Mouse (Mus musculus) CH12F3 (cell line): ENCODE data around the gene Kif5c.

ENCODE experiments used
- in situ Hi-C: fragments of 300-500 bp; cut with MboI; formaldehyde crosslinking; loops from 2 replicates; pipeline ENCODE4 v1.14.3; 2020; ENCODE audit warnings: low sequenced_read_pairs

Kif5c gene

DNA sequence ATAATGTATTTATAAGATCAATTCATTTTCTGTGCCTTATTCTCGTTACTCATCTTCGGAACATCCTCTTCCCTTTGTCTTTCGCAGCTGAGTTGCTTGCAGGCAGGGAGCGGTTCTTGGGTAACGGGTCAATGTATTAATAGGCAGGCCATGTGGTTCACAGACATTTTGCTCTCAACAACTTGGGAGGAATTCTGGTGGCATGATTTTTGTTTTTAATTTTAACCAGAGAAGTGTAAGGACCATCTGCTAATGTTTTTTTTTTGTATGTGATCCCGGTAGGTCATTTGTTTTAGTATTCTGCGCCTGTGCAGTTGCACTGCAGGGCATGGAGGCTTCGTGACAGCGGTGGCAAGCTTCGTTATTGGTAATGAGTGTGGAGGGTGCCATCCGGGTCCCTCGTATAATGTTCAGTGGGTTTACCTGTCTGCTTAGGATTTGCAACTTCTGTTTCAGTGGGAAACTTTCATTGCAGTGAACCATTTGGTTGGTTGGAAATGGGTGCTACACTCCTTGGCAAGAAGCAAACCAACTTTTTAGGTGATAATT lies 41.4 kb downstream of the Kif5c start:
- in situ Hi-C loops, result no loop called here

DNA sequence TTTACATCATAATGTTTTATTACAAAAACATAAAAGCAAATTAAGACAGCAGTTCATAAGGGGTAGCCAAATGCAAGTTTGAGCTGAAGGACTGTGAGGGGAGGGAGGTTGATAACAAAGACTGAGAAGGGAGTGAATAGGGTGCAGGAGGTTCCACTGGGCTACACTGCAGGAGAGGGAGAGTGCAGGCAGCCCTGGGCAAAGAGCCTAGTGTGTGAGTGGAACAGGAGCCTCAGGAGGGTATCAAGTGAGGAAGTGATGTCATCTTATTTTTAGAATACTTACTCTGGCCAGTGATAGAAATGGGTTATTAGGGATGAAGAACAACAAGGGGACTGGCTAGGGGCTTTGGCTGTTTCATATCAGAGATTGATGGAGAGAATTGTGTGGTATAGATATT lies 42.2 kb downstream of the Kif5c start:
- in situ Hi-C loops, result no loop called here

DNA sequence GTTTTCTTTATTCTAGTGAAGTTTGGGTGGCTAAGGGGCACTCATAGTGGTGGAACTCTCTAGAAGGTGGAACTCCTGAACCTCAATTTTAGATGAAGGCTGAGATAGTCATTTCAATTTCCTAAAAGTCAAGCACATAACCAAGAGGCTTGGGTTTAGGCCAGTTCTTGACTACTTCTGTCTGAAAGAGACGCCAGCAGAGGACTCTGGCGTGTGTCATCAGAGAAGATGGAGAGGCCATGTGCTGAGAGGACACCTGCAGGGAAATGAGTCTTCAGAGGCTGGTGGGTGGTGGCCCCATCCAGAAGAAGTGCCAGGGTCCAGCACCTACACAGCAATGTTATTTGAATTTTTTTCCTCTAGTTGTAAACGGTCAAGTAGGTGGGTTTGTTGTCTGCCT lies 42.8 kb downstream of the Kif5c start:
- in situ Hi-C loops, result no loop called here

DNA sequence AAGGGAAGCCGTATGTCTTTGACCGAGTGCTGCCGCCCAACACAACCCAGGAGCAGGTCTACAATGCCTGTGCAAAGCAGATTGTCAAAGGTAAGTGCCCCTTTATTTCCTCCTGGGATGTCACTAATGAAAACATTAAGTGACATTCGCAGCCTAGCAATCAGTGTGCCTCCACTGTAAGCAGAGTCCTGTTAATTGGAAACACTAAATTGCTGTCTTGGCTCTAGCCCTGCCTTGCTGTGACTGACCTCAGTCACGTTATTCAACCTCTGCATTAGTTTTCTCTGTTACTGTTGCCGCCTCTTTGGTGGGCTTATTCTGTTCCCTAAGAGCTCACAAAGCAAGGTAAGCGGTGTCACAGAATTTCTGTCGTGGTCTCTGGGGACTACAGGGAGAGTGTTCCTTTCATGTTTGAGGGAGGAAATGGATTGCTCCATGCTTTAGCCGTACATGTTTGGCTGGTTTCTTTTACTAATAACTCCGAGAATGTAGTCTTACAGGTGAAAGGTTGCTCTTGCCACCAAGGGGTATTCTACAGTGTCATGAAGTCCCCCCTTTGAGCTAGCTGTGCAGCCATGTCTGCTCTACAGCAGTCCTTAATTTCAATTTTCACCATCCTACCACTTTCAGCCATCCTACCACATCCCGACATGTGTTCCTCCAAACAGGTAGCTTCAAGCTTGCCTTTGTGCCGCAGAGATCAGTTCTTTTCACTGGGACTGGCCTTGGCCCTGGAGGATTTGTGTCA lies 52.8 kb downstream of the Kif5c start:
- in situ Hi-C loops, result no loop called here

DNA sequence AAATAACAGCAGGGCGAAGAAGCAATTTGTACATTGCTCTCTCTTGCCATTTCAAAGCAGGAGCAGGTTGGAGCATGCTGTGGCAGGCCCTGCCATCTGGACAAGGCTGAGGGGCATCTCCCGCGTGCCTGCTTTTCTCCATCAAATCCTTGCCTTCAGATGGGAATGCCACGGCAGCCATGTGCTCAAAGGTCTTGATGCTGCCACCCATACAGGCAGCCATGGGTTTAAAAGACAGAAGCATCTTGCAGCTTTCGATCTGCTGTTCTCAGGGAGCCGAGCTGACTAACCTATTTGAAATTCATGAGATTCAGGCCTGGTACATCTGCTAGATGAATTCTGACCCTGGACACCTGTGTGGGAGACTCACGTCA lies 53.4 kb downstream of the Kif5c start:
- in situ Hi-C loops, result no loop called here

DNA sequence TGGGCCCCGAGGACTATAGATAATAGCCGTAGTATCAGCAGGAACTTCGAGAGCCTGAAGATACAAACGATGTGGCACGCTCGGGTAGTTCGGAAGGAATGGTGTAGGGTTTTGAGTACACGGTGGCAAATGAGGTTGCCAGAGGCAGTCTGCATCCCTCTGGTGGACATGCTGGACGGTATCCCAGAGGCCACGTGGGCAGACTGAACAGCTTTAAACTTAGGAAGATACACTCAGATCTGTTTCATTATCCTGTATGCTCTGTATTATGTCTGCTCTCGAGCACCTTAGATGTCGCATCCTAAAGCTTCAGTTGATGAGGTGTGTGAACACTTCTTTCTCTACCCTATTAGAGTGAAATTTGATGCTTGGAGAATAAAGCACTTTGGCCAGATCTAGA lies 56.9 kb downstream of the Kif5c start:
- in situ Hi-C loops, result no loop called here

DNA sequence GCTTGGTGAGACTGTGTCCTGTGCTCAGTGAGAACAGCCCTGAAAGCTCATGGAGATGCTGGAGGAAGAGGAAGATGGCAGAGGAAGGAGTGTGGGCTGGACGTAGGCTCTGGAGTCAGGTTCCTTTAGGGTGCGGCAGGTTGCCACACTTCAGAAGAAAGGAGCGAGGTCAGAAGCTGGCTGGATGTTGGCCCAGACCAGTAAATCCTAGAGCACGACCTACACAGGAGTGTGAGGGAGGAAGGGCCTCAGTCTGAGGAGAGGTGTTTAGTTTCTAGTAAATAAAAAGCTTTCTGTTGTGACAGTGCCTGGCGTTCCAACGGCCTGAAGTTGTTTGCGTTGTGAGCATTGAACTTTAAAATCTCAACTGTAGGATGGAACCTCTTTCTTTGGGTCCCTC lies 59.3 kb downstream of the Kif5c start:
- in situ Hi-C loops, result no loop called here

DNA sequence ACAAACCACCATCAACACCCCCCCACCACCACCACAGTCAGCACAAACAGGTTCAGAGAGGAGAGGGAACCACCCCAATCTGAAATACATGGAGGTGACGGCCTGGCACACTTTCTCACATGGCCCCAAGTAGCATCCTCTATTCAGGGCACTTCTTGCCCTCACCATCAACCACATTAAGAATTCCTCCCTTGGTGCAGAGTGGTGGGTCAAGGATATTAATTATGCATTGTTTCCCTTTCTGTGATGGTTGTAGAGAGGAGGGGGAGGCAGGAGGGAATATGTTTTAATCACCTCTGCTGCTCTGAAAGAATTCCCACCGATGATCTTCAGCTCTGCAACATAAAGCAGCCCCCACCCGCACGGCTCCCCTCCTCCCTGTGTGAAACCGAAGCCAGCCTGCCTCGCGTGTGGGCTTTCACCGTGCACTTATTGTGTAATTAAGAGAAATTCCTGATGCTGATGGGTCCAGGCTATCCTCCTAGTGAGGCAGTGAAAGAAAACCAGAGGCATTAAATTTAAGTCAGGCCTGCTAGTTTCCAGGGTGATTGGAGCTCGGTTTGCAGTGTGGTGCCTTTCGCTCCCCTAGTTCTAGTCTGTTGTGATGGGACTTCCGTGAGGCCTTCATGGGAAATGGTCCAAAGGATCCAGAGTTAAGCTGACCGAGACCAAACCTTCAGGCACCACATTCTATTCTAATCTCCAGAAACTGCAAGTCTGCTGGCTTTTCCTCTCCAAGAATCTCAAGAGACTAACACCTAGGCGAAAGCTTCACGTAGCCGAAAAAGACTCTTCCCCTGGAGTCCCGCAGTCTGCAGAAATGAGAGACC lies 60.3 kb downstream of the Kif5c start:
- in situ Hi-C loops, result no loop called here

DNA sequence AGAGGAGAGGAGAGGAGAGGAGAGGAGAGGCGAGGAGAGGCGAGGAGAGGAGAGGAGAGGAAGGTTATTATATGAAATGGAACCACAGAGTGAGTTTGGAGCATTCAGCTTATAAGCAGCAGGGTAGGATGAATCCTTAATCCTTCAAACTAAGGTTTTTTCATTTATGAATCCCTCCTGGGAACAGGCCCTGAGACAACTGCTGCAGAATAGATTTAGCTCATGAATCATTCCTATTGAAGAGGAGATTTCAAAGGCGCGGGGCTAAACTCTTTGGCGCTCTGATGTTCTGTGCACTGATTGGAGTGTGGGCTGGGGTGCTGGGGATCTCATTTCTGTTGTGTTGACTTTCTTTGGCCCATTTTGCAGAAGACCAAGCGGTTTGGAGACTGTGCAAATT lies 63.7 kb downstream of the Kif5c start:
- in situ Hi-C loops, result no loop called here

DNA sequence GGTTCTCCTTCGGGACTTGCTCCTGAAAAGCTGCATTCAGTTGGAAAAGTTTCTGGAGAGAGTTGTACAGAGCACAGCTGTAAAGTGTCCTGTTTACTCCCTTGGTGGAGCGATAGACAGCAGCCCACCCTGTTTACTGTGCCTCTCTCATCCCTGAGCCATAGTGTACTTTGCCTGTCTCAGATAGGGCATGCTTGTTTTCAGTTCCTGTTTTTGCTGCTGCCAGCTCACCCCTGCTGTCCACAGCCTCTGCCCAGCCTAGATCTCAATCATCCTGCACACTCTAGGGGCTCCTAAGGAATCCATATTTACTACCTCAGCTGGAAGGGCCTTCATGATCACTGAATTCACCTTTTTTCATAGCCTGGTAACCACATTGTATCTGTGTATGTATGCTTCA lies 65.7 kb downstream of the Kif5c start:
- in situ Hi-C loops, result no loop called here

DNA sequence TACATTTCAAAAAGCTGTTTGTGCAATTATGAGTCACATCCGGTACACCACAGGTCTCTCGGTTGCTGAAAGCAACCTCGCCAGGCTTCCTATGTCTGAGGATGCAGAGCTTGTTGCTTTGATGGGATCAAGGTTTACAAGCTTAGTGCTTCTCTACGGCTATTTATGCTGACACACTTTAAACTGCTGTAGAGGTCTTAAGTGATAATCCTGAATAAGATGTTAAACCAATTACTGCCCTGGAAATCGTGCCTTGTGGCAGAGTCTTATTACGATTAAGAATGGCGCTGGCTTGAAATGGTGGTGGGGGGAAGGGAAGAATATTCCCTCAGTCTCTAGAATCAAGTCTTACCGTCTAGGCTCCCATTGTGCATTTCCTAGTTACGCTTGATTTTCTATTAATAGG lies 71.3 kb downstream of the Kif5c start:
- in situ Hi-C loops, result no loop called here

DNA sequence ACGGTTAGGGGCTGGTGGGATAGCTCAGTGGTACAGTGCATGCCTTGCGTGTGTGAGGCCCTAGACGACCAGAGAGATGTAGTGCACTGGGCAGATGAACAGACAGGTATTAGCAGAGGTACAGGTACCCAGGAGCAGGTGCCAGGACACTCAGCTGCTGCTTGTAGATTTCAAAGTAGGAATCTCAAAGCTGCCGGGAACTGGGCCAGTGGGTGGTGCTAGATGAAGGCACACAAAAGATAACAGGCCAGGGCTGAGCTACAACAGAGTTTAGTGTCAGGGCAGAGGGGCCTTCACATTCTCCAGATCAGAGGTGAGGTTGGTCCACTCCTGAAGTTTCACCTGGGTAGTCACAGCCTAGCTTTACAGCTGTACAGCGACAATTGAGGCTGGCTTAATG lies 72.3 kb downstream of the Kif5c start:
- in situ Hi-C loops, result no loop called here

DNA sequence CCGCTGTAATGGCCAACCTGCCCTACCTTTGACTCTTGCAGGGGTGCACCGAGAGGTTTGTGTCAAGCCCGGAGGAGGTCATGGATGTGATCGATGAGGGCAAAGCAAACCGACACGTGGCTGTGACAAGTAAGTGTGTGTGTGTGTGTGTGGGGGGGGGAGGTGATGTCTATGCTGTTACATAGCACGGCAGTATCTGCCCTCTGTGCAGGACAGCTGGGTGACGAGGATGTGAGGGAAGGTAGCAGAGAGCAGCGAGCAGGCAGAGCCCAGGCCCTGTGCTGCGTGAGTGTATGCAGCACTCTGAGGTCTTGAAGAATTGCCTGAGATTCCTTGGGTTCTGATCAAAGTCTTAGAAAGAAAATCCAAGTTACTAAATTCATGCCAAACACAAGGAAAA lies 75.6 kb downstream of the Kif5c start:
- in situ Hi-C loops, result no loop called here

DNA sequence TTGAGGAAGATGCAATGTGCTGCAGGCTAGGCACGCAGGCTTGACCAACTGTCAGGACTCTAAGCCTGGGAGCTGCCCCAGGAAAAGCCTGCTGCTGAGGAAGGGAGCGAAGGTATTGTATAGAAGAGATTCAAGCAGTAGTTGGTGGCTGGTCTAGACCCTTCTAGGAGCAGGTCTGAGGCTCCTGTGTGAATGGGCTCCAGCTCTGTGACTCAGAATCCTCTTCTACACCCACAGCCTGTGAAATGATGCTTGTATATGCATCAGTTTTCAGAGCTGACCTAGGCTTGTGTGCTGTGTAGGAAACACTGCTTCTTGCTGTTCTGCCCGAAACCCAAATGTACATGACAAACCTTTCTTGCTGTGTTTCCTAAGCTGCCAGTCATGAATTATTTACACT lies 76.4 kb downstream of the Kif5c start:
- in situ Hi-C loops, result no loop called here

DNA sequence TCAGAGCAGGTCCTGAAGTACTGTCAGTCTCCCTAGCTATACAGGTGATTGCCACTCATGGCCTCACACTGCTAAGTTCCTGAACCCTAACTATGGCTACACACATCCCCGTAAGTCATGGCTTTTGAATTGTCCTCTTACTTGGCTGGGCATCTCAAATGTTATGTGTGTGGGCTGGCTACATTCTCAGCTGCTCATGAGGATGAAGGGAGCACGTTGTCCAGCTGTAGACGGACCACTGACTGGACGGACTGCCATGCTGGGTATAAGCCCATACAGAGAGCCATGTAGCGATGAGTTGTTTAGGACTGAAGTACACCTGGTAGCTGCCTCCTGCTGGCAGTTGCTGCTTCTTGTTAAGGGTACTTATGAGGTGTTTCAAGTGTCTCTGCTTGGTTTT lies 79.8 kb downstream of the Kif5c start:
- in situ Hi-C loops, result no loop called here

DNA sequence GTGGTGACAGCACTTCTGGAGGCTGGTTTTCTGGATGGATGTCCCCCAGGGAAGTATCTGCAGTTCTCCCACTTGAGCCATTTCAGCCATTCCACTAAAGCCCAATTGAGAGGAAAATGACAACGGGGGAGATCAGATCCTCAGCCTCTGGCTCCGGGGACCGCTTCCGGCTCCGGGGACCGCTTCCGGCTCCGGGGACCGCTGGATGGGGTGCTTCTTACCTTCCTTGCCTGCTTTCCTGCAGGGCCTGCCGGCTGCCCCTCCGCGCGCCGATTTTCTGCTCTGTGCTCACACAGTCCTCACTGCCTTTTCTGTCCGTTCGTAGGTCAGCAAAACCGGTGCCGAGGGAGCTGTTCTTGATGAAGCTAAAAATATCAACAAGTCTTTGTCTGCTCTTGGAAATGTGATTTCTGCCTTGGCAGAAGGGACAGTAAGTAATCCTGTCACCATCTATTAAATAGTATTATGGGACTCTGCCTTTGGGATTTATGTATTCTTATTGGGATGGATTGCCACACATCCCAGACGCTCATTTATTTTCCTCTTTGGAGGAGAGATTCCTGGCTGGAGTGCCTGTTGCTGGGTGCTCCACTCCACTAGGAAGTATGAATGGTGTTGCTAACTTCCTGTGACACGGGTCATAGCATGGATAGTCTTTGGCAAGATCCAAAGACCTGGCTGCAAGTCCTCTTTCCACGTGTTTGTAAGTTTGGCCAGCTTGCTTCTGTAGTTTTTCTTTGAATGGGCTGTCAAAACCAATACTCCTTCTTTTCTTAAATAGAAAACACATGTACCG lies 81.3 kb downstream of the Kif5c start:
- in situ Hi-C loops, result no loop called here

DNA sequence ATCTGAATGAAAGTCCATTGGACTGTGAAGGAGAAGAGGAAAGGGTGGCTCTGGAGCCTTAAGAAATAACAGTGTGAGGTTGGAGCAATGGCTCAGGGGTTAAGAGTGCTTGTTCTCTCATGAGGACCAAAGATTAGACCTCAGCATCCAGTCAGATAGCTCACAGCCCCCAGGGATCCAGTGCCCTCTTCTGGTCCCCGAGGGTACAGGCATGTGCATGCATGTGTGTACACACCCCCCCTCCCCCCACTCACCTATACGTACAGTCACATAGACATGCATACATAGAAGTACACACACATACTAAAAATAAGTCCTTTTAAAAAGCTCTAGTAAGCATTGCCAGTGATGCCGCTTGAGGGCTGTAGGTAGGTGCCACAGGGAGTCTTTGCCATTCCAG lies 91.1 kb downstream of the Kif5c start:
- in situ Hi-C loops, result no loop called here

DNA sequence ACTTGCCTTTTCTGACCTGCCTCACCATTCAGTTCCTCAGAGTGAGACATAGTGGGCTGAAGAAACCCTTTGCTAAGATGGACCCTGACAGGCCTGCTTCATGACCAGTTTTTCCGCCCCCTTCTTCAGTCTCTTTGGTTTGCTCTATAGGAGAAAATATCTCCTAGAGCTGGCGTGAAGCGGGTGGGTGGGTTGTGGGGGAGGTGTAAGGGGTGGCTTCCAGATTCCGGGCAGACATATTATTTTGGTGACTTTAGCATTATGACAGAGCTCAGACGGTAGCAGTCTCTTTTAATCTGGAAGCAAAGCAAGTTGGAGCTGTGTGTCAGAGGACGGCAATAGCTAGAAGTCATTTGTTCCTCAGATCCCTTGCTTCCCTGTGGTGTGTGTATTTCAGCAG lies 92.6 kb downstream of the Kif5c start:
- in situ Hi-C loops, result no loop called here

DNA sequence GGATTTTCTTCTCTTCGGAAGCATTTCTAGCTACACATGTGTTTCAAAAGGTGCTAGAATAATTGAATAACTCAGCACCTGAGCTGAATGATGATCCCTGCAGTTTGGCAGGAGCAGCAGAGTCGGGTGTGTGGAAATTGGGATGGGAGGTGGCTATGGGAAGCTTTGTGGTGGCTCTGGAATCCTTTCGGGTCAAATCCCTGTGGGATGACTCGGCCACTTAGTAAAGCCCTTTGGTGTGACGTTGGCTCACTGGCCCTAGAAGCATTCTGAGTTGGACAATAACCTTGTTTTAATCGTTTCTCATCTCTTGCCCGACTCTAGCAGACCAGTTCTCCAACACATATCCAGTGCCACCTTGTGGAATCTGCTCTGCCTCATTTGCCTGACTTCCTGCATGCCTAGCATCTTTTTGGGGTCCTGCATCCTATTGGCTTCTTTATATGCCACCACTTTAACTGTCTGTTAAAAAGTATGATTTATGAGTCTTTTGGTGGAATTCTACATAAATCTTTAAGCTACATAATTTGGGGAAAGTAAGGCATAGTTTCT lies 93.3 kb downstream of the Kif5c start:
- in situ Hi-C loops, result no loop called here

DNA sequence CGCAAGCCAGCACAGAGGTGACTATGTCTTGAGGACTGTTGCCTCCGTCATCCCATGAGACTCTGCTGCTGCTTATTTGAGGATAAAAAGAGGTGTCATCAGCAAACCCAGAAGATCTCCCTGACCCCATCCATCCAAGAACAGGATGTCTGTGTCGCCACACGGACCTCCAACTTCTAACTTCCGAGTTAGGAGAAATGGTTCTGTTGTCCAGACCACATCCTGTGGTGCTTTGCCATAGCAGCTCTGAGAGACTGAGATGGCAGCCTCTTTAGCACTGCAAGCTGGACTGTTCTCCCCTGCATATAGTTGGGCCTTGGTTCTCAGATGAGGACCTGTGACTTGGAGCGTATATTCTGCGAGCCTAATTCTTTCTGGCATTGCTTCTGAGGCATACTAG lies 97.4 kb downstream of the Kif5c start:
- in situ Hi-C loops, result no loop called here

DNA sequence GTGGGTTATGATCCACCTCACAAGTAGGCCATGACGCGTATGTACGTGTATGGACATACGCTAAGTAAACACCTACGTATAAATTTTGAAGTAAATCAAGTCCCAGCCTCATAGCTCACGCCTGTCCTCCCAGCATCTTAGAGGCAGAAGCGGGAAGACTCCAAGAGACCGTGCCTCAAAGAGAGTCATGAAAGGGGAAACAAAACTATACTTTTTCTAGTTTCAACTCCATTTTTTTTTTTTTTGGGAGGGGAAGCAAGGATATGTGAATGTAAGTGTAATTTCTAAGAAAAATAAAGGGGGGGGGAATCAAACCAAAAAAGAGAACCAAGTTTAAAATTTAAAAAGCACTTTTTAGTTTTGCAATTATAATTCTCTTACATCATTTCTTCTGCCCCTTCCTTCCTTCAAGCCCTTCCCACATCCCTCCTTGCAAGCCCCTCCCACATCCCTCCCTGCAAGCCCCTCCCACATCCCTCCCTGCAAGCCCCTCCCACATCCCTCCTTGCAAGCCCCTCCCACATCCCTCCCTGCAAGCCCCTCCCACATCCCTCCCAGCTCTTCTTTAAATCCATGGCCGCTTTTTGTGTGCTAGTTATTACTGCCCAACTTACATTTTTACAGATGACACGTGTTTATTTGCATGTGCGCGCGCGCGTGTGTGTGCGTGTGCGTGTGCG lies 98.5 kb downstream of the Kif5c start:
- in situ Hi-C loops, result no loop called here
